Mouse (Mus musculus): ENCODE results near the gene Cacng4.
A peak's percentile ranks its signal among the peaks of the same experiment; 100 is the strongest.

Gene Cacng4

DNA sequence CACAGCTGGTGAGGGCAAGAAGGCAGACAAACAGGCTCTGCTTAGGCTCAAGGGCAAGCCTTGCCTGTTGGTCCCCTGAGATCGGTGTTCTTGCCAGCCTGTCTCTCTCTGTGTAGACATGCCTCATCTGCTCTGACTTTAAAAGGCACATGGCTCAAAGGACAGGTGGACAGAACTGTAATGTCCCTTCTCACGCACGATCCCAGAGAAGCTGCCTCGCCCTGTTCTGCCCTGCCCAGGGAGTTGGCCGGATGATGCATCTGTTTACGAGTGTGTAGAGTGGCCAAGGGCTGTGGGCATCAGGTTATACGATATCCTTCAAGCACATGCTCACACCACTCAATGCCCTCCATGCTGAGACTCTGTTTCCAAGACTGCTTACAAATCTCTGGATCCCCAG is 80.0 kb downstream of the Cacng4 start:
- DNase-seq = no peak

- DNase-seq = no peak
Measured at GRCm38 (mm10) chr11:107710379-107710778, 84.0 kb downstream of the Cacng4 start.

DNA sequence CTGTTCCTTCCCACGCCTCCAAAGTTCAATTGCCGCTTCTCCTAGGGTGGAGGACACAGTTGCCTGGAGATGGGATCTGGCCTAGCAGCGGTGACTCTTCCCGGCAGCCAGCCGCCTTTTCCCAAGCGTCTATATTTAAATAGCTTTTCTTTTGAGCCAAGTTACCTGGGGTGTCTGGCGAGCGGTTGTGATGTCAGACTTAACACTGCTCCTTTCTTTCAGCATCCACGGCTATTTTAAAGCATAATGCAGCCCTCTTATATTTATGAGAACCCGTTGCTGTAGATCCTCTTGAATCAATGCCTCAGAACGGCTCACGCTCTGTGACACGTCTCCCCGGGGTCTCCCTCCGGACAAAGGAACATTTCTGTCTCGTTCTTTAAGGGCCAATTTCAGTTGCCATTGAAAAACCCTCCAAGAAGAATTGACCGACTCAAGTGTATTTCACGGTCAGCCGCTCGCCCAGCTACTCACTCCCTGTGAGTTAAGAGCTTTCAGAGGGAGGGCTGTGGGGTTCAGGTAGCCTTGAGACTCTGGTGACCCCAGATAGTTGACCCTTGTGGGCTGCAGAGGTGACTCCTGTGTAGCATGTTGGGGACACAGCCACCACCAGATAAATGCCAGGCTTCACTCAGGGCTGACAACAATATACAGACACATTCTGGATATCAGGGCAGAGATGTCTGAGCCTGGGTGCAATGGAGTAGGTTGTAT is 86.3 kb downstream of the Cacng4 start:
- DNase-seq = no peak

DNA sequence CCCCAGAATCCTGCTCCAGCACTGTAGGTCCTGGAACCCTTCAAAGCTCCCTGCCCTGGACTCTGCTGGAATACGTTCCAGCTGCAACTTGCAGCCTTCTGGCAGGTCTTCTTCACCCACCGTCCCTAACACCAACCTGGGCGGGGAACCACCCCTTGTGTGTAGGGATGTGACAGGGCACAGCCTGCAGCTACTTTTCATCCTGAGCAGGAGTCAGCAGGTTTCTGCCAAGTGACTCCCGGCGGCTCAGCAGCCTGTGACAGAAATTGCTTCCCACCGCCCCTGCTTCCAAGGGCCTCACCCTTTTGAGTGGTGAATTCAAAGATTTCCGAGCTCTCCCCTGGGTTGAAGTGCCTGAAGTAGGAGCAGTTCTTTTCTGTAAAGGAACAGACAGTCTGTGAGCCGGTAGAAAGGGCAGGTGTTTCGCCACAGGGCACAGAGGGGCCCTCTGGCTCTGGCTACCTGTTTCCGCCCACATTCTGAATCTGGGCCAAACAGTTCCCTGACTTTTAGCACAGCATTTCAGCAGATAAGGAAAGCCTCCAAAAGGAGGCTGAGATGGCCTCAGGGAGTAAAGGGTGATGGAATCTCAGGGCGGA is 88.8 kb downstream of the Cacng4 start:
- DNase-seq = no peak

- DNase-seq = no peak
Measured at GRCm38 (mm10) chr11:107705060-107705459, 89.3 kb downstream of the Cacng4 start.

DNA sequence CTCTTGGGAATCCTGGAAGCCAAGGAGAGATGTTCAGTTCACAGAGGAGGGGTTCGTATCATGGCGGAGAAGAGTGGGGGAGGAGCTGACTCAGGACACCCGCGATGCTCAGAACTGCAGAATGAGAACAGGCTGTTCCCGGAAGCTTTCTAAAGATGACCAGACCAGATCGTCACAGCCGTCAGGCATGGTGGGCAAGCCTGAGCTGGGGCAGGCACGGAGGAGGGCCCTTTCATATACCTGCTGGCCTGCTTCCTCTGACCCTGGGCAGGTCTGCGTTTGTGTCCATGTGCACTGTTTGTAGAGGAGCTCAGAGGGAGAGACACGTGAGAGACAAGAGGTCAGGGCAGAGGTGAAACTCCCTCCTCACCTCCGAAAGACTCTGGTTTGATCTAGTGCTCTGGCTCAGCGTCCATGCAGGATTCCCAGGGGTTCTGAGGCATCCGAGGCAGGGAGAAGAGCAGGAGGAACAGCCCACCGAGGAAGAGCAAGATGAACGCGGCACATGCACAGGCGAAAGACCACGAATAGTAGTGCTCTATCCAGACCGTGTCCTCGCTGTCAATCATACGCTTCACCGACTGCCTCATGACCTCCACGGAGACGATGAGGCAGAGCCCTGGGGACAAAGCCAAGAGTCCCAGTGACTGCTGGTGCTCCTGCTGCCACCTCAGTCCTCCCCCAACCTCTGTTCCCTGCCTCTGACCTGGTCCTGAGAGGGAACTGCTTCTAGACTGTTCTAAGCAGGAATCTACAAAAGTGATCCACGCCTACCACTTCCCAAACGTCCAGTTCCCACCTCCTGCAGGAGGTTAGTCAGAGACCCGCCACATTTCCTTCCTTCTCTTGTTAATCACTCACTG is 90.9 kb downstream of the Cacng4 start:
- no peak for DNase-seq

DNA sequence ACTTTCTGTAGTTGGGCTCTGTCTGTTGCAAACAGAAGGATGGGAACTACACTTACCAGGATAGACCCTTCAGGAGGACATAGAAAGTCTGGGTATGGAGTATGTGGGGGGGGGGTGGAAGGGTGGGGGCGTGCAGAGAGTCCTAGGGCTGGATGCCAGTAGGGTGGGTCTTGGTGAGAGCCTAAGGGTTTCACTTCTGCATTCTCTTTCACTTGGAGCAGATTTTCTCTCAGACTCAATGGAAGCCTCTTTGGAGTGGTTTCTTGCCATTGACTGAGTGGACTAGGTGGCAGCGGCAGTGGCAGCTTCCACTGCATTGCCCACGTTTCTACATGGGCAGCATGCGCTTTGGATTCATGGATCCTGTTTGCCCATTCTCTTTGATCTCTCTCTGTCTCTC is 94.4 kb downstream of the Cacng4 start:
- DNase-seq = no peak

DNA sequence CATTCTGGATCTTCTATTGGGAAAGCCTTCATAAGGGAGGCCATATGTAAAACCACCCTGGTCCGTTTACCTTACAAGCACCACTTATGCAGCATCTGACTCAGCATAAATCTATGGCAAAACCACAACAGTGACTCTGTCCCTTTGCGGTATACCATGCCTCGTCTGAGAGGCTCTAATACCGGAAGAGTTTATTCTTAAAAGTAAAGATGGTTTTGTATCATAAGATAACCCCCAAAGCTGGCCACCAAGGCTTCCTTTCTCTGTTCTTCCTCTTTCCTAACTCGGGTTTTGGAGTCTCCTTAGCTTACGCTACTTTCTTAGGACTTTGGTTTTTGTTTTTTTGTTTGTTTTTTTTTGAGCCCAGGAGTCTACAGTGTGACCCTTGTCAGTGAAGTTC is 101.0 kb downstream of the Cacng4 start:
- no peak for DNase-seq

GRCm38 (mm10) chr11:107691569-107691968 is 102.8 kb downstream of the Cacng4 start:
- DNase-seq = no peak

DNA sequence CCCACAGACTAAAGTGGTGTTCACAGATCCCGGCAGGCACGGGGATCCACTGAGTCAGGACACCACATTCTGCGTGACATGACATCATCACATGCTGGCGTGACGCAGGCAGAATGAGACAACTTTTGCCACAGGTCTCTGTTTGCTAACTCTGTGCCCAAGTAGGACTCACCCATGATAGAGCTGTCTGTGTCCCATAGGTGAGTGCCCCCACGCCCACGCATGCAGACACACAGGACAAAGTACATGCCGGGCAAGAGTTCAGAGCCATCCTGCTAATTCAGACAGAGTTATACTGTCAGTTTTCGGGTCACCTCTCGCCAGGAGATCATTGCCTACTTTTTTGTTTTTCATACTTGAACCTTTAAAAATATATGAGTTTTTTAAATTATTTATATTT is 105.9 kb downstream of the Cacng4 start:
- DNase-seq = no peak

- DNase-seq = peak; percentile 19
Measured at GRCm38 (mm10) chr11:107686290-107686689, 108.1 kb downstream of the Cacng4 start.

GRCm38 (mm10) chr11:107683544-107684465 is 110.6 kb downstream of the Cacng4 start:
- DNase-seq = no peak

DNA sequence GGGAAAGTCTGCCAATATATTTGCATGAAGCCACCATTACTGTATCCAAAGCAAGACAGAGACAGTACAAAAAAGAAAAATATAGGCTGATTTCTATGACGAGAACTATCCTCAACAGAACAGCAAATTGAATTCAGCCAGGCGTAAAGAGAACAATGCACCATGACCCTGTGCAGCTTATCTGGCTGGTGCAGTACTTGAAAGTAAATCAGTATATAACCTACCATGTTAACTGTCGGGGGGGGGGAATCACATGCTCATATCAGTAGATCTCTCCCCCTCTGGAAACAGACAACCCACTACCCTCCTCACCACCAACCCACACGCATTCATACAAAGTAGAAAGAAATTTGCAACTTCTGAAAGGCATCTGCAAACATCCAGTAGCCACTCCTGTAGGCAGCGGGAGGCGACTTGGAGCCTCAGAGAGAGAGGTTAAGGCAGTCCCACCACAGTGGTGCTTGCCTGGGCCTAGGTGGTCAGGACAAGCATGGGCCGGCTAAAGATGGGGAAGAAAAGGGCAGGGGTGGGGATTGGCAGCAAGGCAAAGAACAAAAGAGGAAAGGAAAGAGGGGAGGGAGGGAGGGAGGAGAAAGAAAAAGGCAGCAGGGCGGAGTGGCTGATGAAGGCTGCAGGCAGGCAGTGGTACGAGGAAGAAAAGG is 111.5 kb downstream of the Cacng4 start:
- DNase-seq = no peak
